Mouse (Mus musculus) limb, embryonic 13.5 days (tissue): Measurements from ENCODE around the gene Atrnl1. TPM values are rescaled to one million over a fixed set of nuclear protein-coding genes. Genes with fewer than 3 reads are reported as not detected.

Experiments
- ATAC-seq: fragments of 200-750 bp; cut with Nextera tagmentation; 2 replicates; pipeline ENCODE4 v1.8.0; 2017; ENCODE audit warnings: low read depth, moderate number of reproducible peaks, moderate TSS enrichment; ENCODE audit not compliant: low FRiP score
- H3K27ac ChIP-seq: fragments of 300-500 bp; sonication (generic); 2 replicates; pipeline ENCODE4 v1.5.1; 2015; ENCODE audit warnings: inconsistent platforms, mild to moderate bottlenecking, moderate library complexity
- H3K27me3 ChIP-seq: fragments of 300-500 bp; sonication (generic); 2 replicates; pipeline ENCODE4 v1.6.1; 2015; ENCODE audit warnings: mild to moderate bottlenecking, inconsistent platforms
- H3K36me3 ChIP-seq: fragments of 300-500 bp; sonication (generic); 2 replicates; pipeline ENCODE4 v1.6.1; 2015; ENCODE audit warnings: inconsistent platforms, mild to moderate bottlenecking, moderate library complexity
- H3K4me1 ChIP-seq: fragments of 300-500 bp; sonication (generic); 2 replicates; pipeline ENCODE4 v1.6.1; 2015; ENCODE audit warnings: inconsistent platforms
- H3K4me2 ChIP-seq: fragments of 300-500 bp; sonication (generic); replicated peaks from 2 replicates; pipeline ENCODE4 v1.6.1; 2015; ENCODE audit warnings: inconsistent platforms, mild to moderate bottlenecking, moderate library complexity
- H3K4me3 ChIP-seq: fragments of 300-500 bp; sonication (generic); 2 replicates; pipeline ENCODE4 v1.5.1; 2015; ENCODE audit warnings: moderate library complexity, mild to moderate bottlenecking, inconsistent platforms
- H3K9ac ChIP-seq: fragments of 300-500 bp; sonication (generic); 2 replicates; pipeline ENCODE4 v1.6.1; 2015; ENCODE audit warnings: mild to moderate bottlenecking, inconsistent platforms
- H3K9me3 ChIP-seq: fragments of 300-500 bp; sonication (generic); 2 replicates; pipeline ENCODE4 v1.6.1; 2016; ENCODE audit warnings: inconsistent platforms
- WGBS: fragments of 180-500 bp; shearing (Covaris S2); methylation state at CpG from one replicate; pipeline ENCODE4 v1.1.7; 2015; 5-methylcytosine and 5-hydroxymethylcytosine counted together
- polyA plus RNA-seq: library from polyadenylated mRNA; unstranded; fragments of >200 nt; fragmentation: Nextera tagmentation; extraction: Ambion mirVana; gene quantifications from 2 replicates; pipeline ENCODE4 v1.2.1, GENCODE M21; 2015

Atrnl1 gene
- polyA plus RNA-seq, 1 experiment from 2014 or later: 7.1 TPM

DNA sequence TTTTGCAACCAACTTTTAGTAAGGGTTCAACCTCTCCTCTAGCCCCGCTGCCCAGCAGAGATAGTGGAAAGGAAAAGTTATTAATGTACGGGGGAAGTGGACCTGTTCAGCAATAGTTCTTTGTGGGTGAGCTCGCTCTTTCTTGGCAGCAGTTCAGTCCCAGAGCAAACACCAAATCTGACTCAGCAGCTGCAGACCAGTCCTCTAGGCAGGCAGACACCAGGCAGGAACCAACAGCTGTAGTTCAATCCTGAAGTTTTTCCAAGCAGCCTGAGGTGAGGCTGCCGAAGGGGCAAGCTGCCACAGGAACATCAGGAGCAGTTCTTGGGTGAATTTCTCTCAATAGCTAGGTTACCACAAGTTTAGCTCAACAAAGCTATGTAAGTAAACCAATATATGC is 489.5 kb downstream of the Atrnl1 start:
- WGBS: 62% methylated on average over 4 of the region's 4 CpGs
- H3K9me3 ChIP-seq: no peaks in the 10 kb centered on the region
- ATAC-seq: no peak
- no peak overlapping the region for H3K4me2 ChIP-seq
- H3K4me3 ChIP-seq: no peak overlapping the region
- peaks cover 29% of the 10 kb centered on the region for H3K4me1 ChIP-seq
- no peak overlapping the region for H3K9ac ChIP-seq
- H3K36me3 ChIP-seq: peaks cover 5% of the 10 kb centered on the region; the same call in 1 of the 2 replicates
- H3K27me3 ChIP-seq: no peaks in the 10 kb centered on the region
- no peak overlapping the region for H3K27ac ChIP-seq

GRCm38 (mm10) chr19:58104544-58104943 is 493.7 kb downstream of the Atrnl1 start:
- peak; percentile 66 for ATAC-seq
- WGBS: 19% methylated on average over 7 of the region's 7 CpGs
- Histone ChIP-seq H3K27ac (peak overlapping the region; percentile 66; the same call in 1 of the 2 replicates), H3K4me3 (no peak overlapping the region), H3K4me1 (peaks cover 33% of the 10 kb centered on the region), H3K9me3 (no peaks in the 10 kb centered on the region), H3K4me2 (no peak overlapping the region), H3K9ac (no peak overlapping the region), H3K36me3 (peaks cover 5% of the 10 kb centered on the region; the same call in 1 of the 2 replicates), H3K27me3 (no peaks in the 10 kb centered on the region)

DNA sequence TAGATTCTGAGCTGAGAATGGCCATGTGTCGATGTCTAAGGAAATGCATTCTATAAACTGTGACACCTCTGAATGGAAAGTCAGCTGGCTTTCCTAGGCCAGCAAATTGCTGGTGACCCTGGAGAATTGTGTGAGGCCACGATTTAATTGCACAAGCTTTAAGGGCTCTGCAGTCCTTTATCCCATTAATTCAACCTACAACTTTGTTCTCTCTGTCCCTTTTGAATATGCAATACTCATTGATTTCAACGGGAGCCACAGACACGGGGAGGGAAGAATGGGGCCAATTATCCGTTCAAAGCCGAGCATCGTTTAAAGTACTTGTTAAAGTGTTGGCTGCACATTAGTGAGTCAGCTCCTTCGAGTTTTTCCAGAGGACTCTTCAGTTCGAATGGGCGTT is 496.8 kb downstream of the Atrnl1 start:
- ATAC-seq: no peak
- WGBS: 26% methylated on average over 10 of the region's 10 CpGs
- Histone ChIP-seq H3K36me3 (no peaks in the 10 kb centered on the region), H3K9ac (no peak overlapping the region), H3K27me3 (no peaks in the 10 kb centered on the region), H3K9me3 (no peaks in the 10 kb centered on the region), H3K27ac (no peak overlapping the region), H3K4me2 (no peak overlapping the region), H3K4me3 (no peak overlapping the region), H3K4me1 (peaks cover 39% of the 10 kb centered on the region)

- H3K27me3 ChIP-seq: no peaks in the 10 kb centered on the region
- no peaks in the 10 kb centered on the region for H3K9me3 ChIP-seq
- H3K27ac ChIP-seq: no peak overlapping the region
- no peak overlapping the region for H3K9ac ChIP-seq
- WGBS: 91% methylated on average over 3 of the region's 3 CpGs
- no peaks in the 10 kb centered on the region; the same call in 1 of the 2 replicates for H3K36me3 ChIP-seq
- no peak overlapping the region for H3K4me3 ChIP-seq
- ATAC-seq: no peak
- no peak overlapping the region for H3K4me2 ChIP-seq
- peaks cover 15% of the 10 kb centered on the region for H3K4me1 ChIP-seq
These were observed 499.7 kb downstream of the Atrnl1 start for GRCm38 (mm10) chr19:58110491-58110890.

- WGBS: 94% methylated on average over 6 of the region's 6 CpGs
- ATAC-seq: no peak
- Histone ChIP-seq H3K4me1 (peaks cover 13% of the 10 kb centered on the region), H3K4me2 (no peak overlapping the region), H3K4me3 (no peak overlapping the region), H3K36me3 (no peaks in the 10 kb centered on the region; the same call in 1 of the 2 replicates), H3K9ac (no peak overlapping the region), H3K27me3 (no peaks in the 10 kb centered on the region), H3K9me3 (no peaks in the 10 kb centered on the region), H3K27ac (no peak overlapping the region)
These were observed 500.5 kb downstream of the Atrnl1 start for GRCm38 (mm10) chr19:58111291-58111690.

DNA sequence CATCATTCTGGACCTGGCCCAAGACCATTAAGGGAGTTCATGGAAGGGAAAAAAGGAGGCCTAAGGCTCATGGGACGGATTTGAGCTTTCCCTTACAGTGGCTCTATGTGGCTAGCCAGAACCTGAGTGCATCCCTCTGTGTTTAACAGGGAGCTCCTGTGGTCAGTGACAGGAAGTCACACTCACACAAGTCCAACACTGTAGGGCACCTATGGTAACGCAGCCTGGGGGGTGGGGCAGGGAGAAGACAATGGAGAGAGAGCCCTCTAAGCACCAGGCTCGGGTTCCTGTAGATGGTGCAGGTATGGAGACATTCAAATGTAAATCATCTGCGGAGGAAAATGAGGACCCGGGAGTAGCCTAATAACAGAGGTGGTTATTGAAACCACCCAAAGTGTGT is 501.3 kb downstream of the Atrnl1 start:
- no peak for ATAC-seq
- Histone ChIP-seq H3K4me3 (no peak overlapping the region), H3K27ac (no peak overlapping the region), H3K4me1 (peaks cover 13% of the 10 kb centered on the region), H3K27me3 (no peaks in the 10 kb centered on the region), H3K9ac (no peak overlapping the region), H3K4me2 (no peak overlapping the region), H3K9me3 (no peaks in the 10 kb centered on the region), H3K36me3 (no peaks in the 10 kb centered on the region; the same call in 1 of the 2 replicates)
- WGBS: 65% methylated on average over 5 of the region's 5 CpGs

DNA sequence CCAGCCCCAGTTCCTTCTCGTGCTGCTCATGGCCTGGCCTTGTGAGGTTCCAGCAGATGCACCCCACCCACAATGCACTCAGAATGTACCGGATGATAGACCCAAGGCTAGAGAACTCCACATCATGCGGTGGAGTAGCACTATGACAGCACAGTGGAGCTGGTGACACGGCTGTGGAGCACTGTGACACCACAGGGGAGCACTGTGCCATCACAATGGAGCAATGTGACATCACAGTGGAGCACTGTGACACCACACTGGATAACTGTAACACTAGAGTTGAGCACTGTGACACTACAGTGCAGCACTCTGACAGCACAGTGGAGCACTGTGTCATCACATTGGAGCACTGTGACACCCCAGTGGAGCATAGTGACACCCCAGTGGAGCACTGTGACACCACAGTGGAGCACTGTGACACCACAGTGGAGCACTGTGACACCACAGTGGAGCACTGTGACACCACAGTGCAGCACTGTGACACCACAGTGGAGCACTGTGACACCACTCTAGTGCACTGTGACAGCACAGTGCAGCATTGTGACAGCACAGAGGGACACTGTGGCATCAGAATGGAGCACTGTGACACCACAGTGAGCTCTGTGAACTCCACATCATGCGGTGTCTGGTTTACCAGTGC is 502.4 kb downstream of the Atrnl1 start:
- H3K27ac ChIP-seq: no peak overlapping the region
- peak; percentile 87; the same call in 1 of the 2 replicates for ATAC-seq
- no peak overlapping the region for H3K4me3 ChIP-seq
- no peaks in the 10 kb centered on the region for H3K9me3 ChIP-seq
- WGBS: 87% methylated on average over 5 of the region's 5 CpGs
- no peak overlapping the region for H3K9ac ChIP-seq
- H3K36me3 ChIP-seq: no peaks in the 10 kb centered on the region; the same call in 1 of the 2 replicates
- no peaks in the 10 kb centered on the region for H3K27me3 ChIP-seq
- H3K4me1 ChIP-seq: peaks cover 7% of the 10 kb centered on the region
- no peak overlapping the region for H3K4me2 ChIP-seq

- 92% methylated on average over 6 of the region's 6 CpGs for WGBS
- Histone ChIP-seq H3K4me1 (peaks cover 42% of the 10 kb centered on the region), H3K9me3 (no peaks in the 10 kb centered on the region), H3K27me3 (peaks cover 13% of the 10 kb centered on the region), H3K9ac (no peak overlapping the region), H3K4me3 (no peak overlapping the region), H3K36me3 (peaks cover 3% of the 10 kb centered on the region; the same call in 1 of the 2 replicates), H3K27ac (no peak overlapping the region), H3K4me2 (no peak overlapping the region)
- ATAC-seq: no peak
These were observed 506.8 kb downstream of the Atrnl1 start for GRCm38 (mm10) chr19:58117595-58117994.

DNA sequence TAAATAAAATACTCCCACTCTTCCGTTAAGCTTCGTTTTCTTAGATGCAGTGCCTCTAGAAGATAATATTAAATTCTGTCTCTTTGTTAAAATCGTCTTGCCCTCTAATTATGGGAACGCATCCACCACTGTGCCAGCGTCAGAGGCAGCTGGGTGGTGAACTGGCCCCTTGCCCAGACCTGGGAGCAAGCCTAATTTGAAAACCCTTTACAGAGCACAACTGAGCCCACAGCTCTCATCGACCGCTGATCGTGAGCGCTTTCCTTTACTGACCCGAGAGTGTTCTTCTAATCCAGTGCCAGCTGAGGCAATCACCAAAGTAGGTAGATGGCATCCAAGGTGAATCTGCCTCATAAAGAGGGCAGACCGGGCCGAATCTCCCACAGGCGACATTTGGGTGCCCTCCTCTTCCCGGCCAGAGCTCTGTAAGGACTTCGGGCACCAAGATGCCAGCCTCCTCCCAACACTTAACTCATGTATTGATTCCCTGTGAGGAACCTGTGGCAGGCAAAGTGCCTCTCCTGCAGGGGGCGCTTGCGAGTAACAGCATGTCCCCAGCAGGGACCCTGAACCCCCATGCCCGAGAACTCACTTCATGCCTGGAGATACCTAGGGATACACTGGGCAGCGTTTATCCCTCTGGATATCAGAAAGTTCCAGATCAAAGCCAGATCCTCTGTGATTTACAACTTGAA is 507.5 kb downstream of the Atrnl1 start:
- Histone ChIP-seq H3K9ac (no peak overlapping the region), H3K27me3 (peaks cover 15% of the 10 kb centered on the region), H3K9me3 (no peaks in the 10 kb centered on the region), H3K4me3 (no peak overlapping the region), H3K27ac (no peak overlapping the region), H3K4me2 (no peak overlapping the region), H3K36me3 (peaks cover 4% of the 10 kb centered on the region; the same call in 1 of the 2 replicates), H3K4me1 (peaks cover 42% of the 10 kb centered on the region)
- 85% methylated on average over 19 of the region's 19 CpGs for WGBS
- ATAC-seq: no peak

DNA sequence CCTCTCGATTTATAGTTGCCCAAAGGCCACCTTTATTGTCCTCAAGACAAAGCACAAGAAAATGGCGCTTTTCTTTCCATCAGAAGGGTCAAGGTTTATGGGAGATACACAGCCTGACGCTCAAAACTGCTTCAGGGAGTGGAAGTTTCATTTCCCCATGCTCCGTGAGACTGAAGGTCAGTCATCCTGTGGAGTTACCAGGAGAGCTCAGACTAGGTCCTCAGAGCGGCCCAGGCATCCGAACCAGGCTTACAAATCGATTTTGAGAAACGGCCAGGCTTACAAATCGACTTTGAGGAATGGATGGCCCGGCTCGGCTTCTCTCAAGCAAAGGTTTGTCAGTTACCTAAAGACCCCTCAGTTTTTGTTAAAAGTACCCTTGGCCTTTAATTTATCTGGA is 508.0 kb downstream of the Atrnl1 start:
- Histone ChIP-seq H3K4me3 (no peak overlapping the region), H3K27me3 (peaks cover 19% of the 10 kb centered on the region), H3K4me2 (peak overlapping the region; percentile 50; the same call in 1 of the 2 replicates), H3K9me3 (no peaks in the 10 kb centered on the region), H3K4me1 (peaks cover 42% of the 10 kb centered on the region), H3K27ac (no peak overlapping the region), H3K9ac (no peak overlapping the region), H3K36me3 (0 out of 2 replicates have a peak, but pooled peaks cover 4% of the 10 kb centered on the region)
- WGBS: 79% methylated on average over 11 of the region's 11 CpGs
- ATAC-seq: no peak

DNA sequence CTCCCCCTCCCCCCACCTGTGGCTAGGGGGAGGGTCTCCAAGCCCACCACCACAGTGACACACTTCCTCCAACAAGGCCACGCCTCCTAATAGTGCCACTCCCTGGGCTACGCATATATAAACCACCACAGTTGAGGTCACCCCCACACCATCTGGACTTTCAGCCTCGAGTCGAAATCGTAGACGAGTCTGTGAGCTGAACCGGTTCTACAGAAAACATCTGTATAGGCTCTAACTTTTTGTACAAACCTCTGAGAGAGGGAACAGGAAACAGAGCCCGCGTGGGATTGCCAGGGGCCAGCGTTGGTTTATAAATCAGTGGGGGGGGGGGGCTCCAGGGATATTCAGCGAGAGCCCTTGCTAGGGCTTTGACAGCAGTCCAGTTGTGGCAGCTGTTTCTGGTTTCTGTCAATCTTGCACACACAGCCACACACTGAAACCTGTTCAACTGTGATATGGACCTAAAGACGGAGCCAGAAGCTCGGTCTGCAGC is 508.9 kb downstream of the Atrnl1 start:
- ATAC-seq: peak; percentile 86
- Histone ChIP-seq H3K4me2 (peak overlapping the region; percentile 50), H3K4me3 (peak overlapping the region; percentile 7; the same call in 1 of the 2 replicates), H3K4me1 (peaks cover 45% of the 10 kb centered on the region), H3K27me3 (peaks cover 19% of the 10 kb centered on the region), H3K27ac (peak overlapping the region; percentile 75), H3K9me3 (no peaks in the 10 kb centered on the region), H3K9ac (no peak overlapping the region), H3K36me3 (0 out of 2 replicates have a peak, but pooled peaks cover 4% of the 10 kb centered on the region)
- WGBS: 5% methylated on average over 13 of the region's 13 CpGs

- no peak overlapping the region for H3K4me3 ChIP-seq
- no peaks in the 10 kb centered on the region for H3K9me3 ChIP-seq
- WGBS: 85% methylated on average over 9 of the region's 9 CpGs
- peaks cover 53% of the 10 kb centered on the region for H3K4me1 ChIP-seq
- no peak overlapping the region for H3K4me2 ChIP-seq
- no peak overlapping the region for H3K27ac ChIP-seq
- no peak overlapping the region for H3K9ac ChIP-seq
- H3K36me3 ChIP-seq: 0 out of 2 replicates have a peak, but pooled peaks cover 4% of the 10 kb centered on the region
- H3K27me3 ChIP-seq: peaks cover 19% of the 10 kb centered on the region
- ATAC-seq: no peak
These were observed 509.8 kb downstream of the Atrnl1 start for GRCm38 (mm10) chr19:58120661-58121060.
